Mouse (Mus musculus) midbrain, embryonic 16.5 days (tissue): Measurements from ENCODE around the gene Igfbp4. TPM values are rescaled to one million over a fixed set of nuclear protein-coding genes. Genes with fewer than 3 reads are reported as not detected.

Source experiments
- ATAC-seq: fragments of 200-750 bp; cut with Nextera tagmentation; 2 replicates; pipeline ENCODE4 v1.8.0; 2017; ENCODE audit warnings: moderate TSS enrichment
- H3K27ac ChIP-seq: fragments of 300-500 bp; sonication (generic); 2 replicates; pipeline ENCODE4 v1.5.1; 2014; ENCODE audit warnings: mild to moderate bottlenecking, low read length, mixed read lengths
- H3K27me3 ChIP-seq: fragments of 300-500 bp; sonication (generic); 2 replicates; pipeline ENCODE4 v1.6.1; 2014; ENCODE audit warnings: low read depth, low read length, mixed read lengths; ENCODE audit not compliant: control insufficient read depth, insufficient read depth
- H3K36me3 ChIP-seq: fragments of 300-500 bp; sonication (generic); 2 replicates; pipeline ENCODE4 v1.6.1; 2014; ENCODE audit warnings: mild to moderate bottlenecking, low read length, moderate library complexity, mixed read lengths; ENCODE audit not compliant: control insufficient read depth, insufficient read depth
- H3K4me1 ChIP-seq: fragments of 300-500 bp; sonication (generic); 2 replicates; pipeline ENCODE4 v1.6.1; 2014; ENCODE audit warnings: mild to moderate bottlenecking, low read length, mixed read lengths; ENCODE audit not compliant: control insufficient read depth, insufficient read depth
- H3K4me2 ChIP-seq: fragments of 300-500 bp; sonication (generic); 2 replicates; pipeline ENCODE4 v1.6.1; 2014; ENCODE audit warnings: mild to moderate bottlenecking, low read length, mixed read lengths
- H3K4me3 ChIP-seq: fragments of 300-500 bp; sonication (generic); 2 replicates; pipeline ENCODE4 v1.5.1; 2014; ENCODE audit warnings: low read depth, mild to moderate bottlenecking, low read length, moderate library complexity, mixed read lengths
- H3K9ac ChIP-seq: fragments of 300-500 bp; sonication (generic); 2 replicates; pipeline ENCODE4 v1.6.1; 2014; ENCODE audit warnings: low read depth, low read length, mixed read lengths
- H3K9me3 ChIP-seq: fragments of 300-500 bp; sonication (generic); replicated peaks from 2 replicates; pipeline ENCODE4 v1.6.1; 2014; ENCODE audit warnings: mild to moderate bottlenecking, low read length, mixed read lengths; ENCODE audit not compliant: control insufficient read depth, poor library complexity, severe bottlenecking
- WGBS: fragments of 180-500 bp; shearing (Covaris S2); extraction: QIAGEN DNeasy Blood & Tissue Kit; methylation state at CpG from one replicate; pipeline ENCODE4 v1.1.7; 2014; 5-methylcytosine and 5-hydroxymethylcytosine counted together
- polyA plus RNA-seq: library from polyadenylated mRNA; unstranded; fragments of >200 nt; fragmentation: Nextera tagmentation; extraction: Ambion mirVana; gene quantifications from 2 replicates; pipeline ENCODE4 v1.2.1, GENCODE M21; 2015

The Igfbp4 gene
- polyA plus RNA-seq, 1 experiment from 2014 or later = 117 TPM

GRCm38 (mm10) chr11:99082098-99082497, 41.1 kb downstream of the Igfbp4 start:
- Histone ChIP-seq H3K9ac (no peak overlapping the region), H3K27ac (no peak overlapping the region), H3K4me2 (no peak overlapping the region), H3K9me3 (no peaks in the 10 kb centered on the region), H3K4me3 (no peak overlapping the region), H3K27me3 (no peaks in the 10 kb centered on the region), H3K4me1 (no peaks in the 10 kb centered on the region), H3K36me3 (no peaks in the 10 kb centered on the region)
- 73% methylated on average over 7 of the region's 8 CpGs for WGBS
- no peak for ATAC-seq

- WGBS = 88% methylated on average over 8 of the region's 8 CpGs
- Histone ChIP-seq H3K4me1 (no peaks in the 10 kb centered on the region), H3K27ac (no peak overlapping the region), H3K9me3 (no peaks in the 10 kb centered on the region), H3K4me3 (no peak overlapping the region), H3K9ac (no peak overlapping the region), H3K4me2 (no peak overlapping the region), H3K27me3 (no peaks in the 10 kb centered on the region), H3K36me3 (no peaks in the 10 kb centered on the region)
- ATAC-seq = no peak
Measured at GRCm38 (mm10) chr11:99083516-99083915, 42.5 kb downstream of the Igfbp4 start.

- H3K36me3 ChIP-seq = no peaks in the 10 kb centered on the region
- H3K4me3 ChIP-seq = no peak overlapping the region
- H3K4me1 ChIP-seq = no peaks in the 10 kb centered on the region
- H3K27ac ChIP-seq = no peak overlapping the region
- H3K9ac ChIP-seq = no peak overlapping the region
- H3K27me3 ChIP-seq = no peaks in the 10 kb centered on the region
- 89% methylated on average over 9 of the region's 9 CpGs for WGBS
- no peak overlapping the region for H3K4me2 ChIP-seq
- no peak for ATAC-seq
- H3K9me3 ChIP-seq = no peaks in the 10 kb centered on the region
Measured at GRCm38 (mm10) chr11:99084366-99084765, 43.3 kb downstream of the Igfbp4 start.

- H3K27ac ChIP-seq = no peak overlapping the region
- no peak for ATAC-seq
- no peak overlapping the region for H3K9ac ChIP-seq
- H3K9me3 ChIP-seq = no peaks in the 10 kb centered on the region
- H3K4me3 ChIP-seq = no peak overlapping the region
- H3K4me1 ChIP-seq = no peaks in the 10 kb centered on the region
- H3K36me3 ChIP-seq = no peaks in the 10 kb centered on the region
- H3K4me2 ChIP-seq = no peak overlapping the region
- no peaks in the 10 kb centered on the region for H3K27me3 ChIP-seq
- WGBS = 67% methylated on average over 2 of the region's 2 CpGs
Measured at GRCm38 (mm10) chr11:99088486-99088885, 47.4 kb downstream of the Igfbp4 start.

- no peaks in the 10 kb centered on the region for H3K36me3 ChIP-seq
- no peak within 1 kb of the TSS for H3K4me2 ChIP-seq
- no peak for ATAC-seq
- no peaks in the 10 kb centered on the region for H3K4me1 ChIP-seq
- H3K9me3 ChIP-seq = no peaks in the 10 kb centered on the region
- H3K4me3 ChIP-seq = no peak within 1 kb of the TSS
- no peaks in the 10 kb centered on the region for H3K27me3 ChIP-seq
- H3K9ac ChIP-seq = no peak within 1 kb of the TSS
- no peak within 1 kb of the TSS for H3K27ac ChIP-seq
- 67% methylated on average over 14 of the region's 14 CpGs for WGBS
Measured at GRCm38 (mm10) chr11:99089077-99089601, 48.1 kb downstream of the Igfbp4 start, which contains the start of gene Tns4. Gene Tns4, minus strand, starts transcription at chr11:99089306.

GRCm38 (mm10) chr11:99090391-99090790, 49.3 kb downstream of the Igfbp4 start:
- Histone ChIP-seq H3K36me3 (no peaks in the 10 kb centered on the region), H3K9me3 (no peaks in the 10 kb centered on the region), H3K4me3 (no peak overlapping the region), H3K9ac (no peak overlapping the region), H3K27me3 (no peaks in the 10 kb centered on the region), H3K4me1 (no peaks in the 10 kb centered on the region), H3K4me2 (no peak overlapping the region), H3K27ac (no peak overlapping the region)
- ATAC-seq = no peak
- 89% methylated on average over 8 of the region's 8 CpGs for WGBS

- Histone ChIP-seq H3K36me3 (no peaks in the 10 kb centered on the region), H3K4me3 (no peak overlapping the region), H3K4me2 (no peak overlapping the region), H3K9me3 (no peaks in the 10 kb centered on the region), H3K27me3 (no peaks in the 10 kb centered on the region), H3K4me1 (no peaks in the 10 kb centered on the region), H3K9ac (no peak overlapping the region), H3K27ac (no peak overlapping the region)
- ATAC-seq = no peak
- 77% methylated on average over 2 of the region's 2 CpGs for WGBS
Measured at GRCm38 (mm10) chr11:99091666-99092065, 50.6 kb downstream of the Igfbp4 start.

- no peak overlapping the region for H3K4me3 ChIP-seq
- no peak overlapping the region for H3K27ac ChIP-seq
- no peaks in the 10 kb centered on the region for H3K36me3 ChIP-seq
- H3K4me2 ChIP-seq = no peak overlapping the region
- no peaks in the 10 kb centered on the region for H3K27me3 ChIP-seq
- no peak overlapping the region for H3K9ac ChIP-seq
- 86% methylated on average over 7 of the region's 7 CpGs for WGBS
- H3K9me3 ChIP-seq = no peaks in the 10 kb centered on the region
- ATAC-seq = no peak
- H3K4me1 ChIP-seq = no peaks in the 10 kb centered on the region
Measured at GRCm38 (mm10) chr11:99093740-99094139, 52.7 kb downstream of the Igfbp4 start.

GRCm38 (mm10) chr11:99094911-99095676, 54.0 kb downstream of the Igfbp4 start:
- Histone ChIP-seq H3K27me3 (no peaks in the 10 kb centered on the region), H3K9me3 (no peaks in the 10 kb centered on the region), H3K27ac (no peak overlapping the region), H3K4me2 (no peak overlapping the region), H3K4me3 (no peak overlapping the region), H3K36me3 (no peaks in the 10 kb centered on the region), H3K4me1 (no peaks in the 10 kb centered on the region), H3K9ac (no peak overlapping the region)
- no peak for ATAC-seq
- WGBS = 64% methylated on average over 2 of the region's 2 CpGs
